Mouse (Mus musculus): Measurements from ENCODE around the gene Maml3. TPM values are rescaled to one million over a fixed set of nuclear protein-coding genes. Genes with fewer than 3 reads are reported as not detected.
A peak's percentile ranks its signal among the peaks of the same experiment; 100 is the strongest.

Maml3 gene
- polyA plus RNA-seq, 1 experiment from 2014 or later, result 5.6 TPM

GRCm38 (mm10) chr3:52007602-52008252 lies 97.1 kb downstream of the Maml3 start:
- H3K9ac ChIP-seq (replicated peaks; ENCODE audit: low read depth), result 0 out of 2 replicates have a peak overlapping the region, but pooled peaks have one; percentile 9
- peaks cover 8% of the 10 kb centered on the region; the same call in 1 of the 2 replicates for H3K4me1 ChIP-seq (ENCODE audit: insufficient read depth, low read depth, low read length)
- ATAC-seq (0 out of 2 replicates have a peak, but pooled peaks have one; percentile 18), DNase-seq (ENCODE audit: low spot score) (peak; percentile 57)
- H3K36me3 ChIP-seq (ENCODE audit: insufficient read depth, low read length), result no peaks in the 10 kb centered on the region
- H3K27me3 ChIP-seq (replicated peaks; ENCODE audit: insufficient read depth, low read length), result no peaks in the 10 kb centered on the region
- peak overlapping the region; percentile 24 for H3K4me3 ChIP-seq (ENCODE audit: low read depth, low read length)
- TF ChIP-seq CTCF (IDR thresholded peaks at IDR 0.05) (peak; percentile 34), EP300 (IDR thresholded peaks at IDR 0.05) (no peak)
- no peaks in the 10 kb centered on the region for H3K9me3 ChIP-seq (ENCODE audit: low read length)
- H3K4me2 ChIP-seq (replicated peaks; ENCODE audit: low read depth, low read length), result peak overlapping the region; percentile 70
- WGBS, result 3% methylated on average over 18 of the region's 21 CpGs
- no peak overlapping the region for H3K27ac ChIP-seq (ENCODE audit: low read length)

GRCm38 (mm10) chr3:52006721-52007330 lies 98.0 kb downstream of the Maml3 start:
- Histone ChIP-seq H3K27me3 (replicated peaks; ENCODE audit: insufficient read depth, low read length) (no peaks in the 10 kb centered on the region), H3K36me3 (ENCODE audit: insufficient read depth, low read length) (no peaks in the 10 kb centered on the region), H3K27ac (ENCODE audit: low read length) (no peak overlapping the region), H3K9me3 (ENCODE audit: low read length) (no peaks in the 10 kb centered on the region), H3K4me1 (ENCODE audit: insufficient read depth, low read depth, low read length) (peaks cover 8% of the 10 kb centered on the region; the same call in 1 of the 2 replicates), H3K4me3 (ENCODE audit: low read depth, low read length) (no peak overlapping the region), H3K9ac (replicated peaks; ENCODE audit: low read depth) (no peak overlapping the region), H3K4me2 (replicated peaks; ENCODE audit: low read depth, low read length) (peak overlapping the region; percentile 70)
- TF ChIP-seq EP300 (IDR thresholded peaks at IDR 0.05) (no peak), CTCF (IDR thresholded peaks at IDR 0.05) (no peak)
- WGBS, result 35% methylated on average over 9 of the region's 9 CpGs
- no peak for DNase-seq (ENCODE audit: low spot score)
- ATAC-seq, result no peak

DNA sequence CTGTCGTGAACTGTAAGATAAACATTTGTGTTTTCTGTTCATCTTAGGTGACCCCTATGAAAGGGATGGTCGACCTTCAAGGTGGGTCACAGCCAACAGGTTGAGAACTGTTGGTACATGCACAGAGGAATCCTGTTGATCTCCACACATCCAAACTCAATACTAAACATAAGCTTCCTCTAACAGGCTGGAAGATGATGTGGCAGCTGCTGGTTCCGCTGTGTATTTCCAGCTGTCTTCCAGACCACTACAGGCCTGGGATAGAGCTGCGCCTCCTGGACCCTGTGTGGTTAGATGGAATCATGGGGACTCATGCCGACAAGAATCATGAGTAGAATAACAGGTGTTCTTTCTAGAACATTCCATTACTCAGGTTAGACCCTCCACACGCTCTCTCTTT lies 101.2 kb downstream of the Maml3 start:
- no peak overlapping the region for H3K4me3 ChIP-seq (ENCODE audit: low read depth, low read length)
- DNase-seq (ENCODE audit: low spot score), result no peak
- H3K9ac ChIP-seq (replicated peaks; ENCODE audit: low read depth), result no peak overlapping the region
- no peaks in the 10 kb centered on the region for H3K27me3 ChIP-seq (replicated peaks; ENCODE audit: insufficient read depth, low read length)
- ATAC-seq, result no peak
- no peak overlapping the region for H3K4me2 ChIP-seq (replicated peaks; ENCODE audit: low read depth, low read length)
- H3K4me1 ChIP-seq (ENCODE audit: insufficient read depth, low read depth, low read length), result peaks cover 15% of the 10 kb centered on the region
- no peaks in the 10 kb centered on the region for H3K36me3 ChIP-seq (ENCODE audit: insufficient read depth, low read length)
- no peaks in the 10 kb centered on the region for H3K9me3 ChIP-seq (ENCODE audit: low read length)
- H3K27ac ChIP-seq (ENCODE audit: low read length), result no peak overlapping the region
- WGBS, result 81% methylated on average over 6 of the region's 6 CpGs
- TF ChIP-seq EP300 (IDR thresholded peaks at IDR 0.05) (no peak), CTCF (IDR thresholded peaks at IDR 0.05) (no peak)

GRCm38 (mm10) chr3:52001518-52001895 lies 103.4 kb downstream of the Maml3 start:
- no peak overlapping the region for H3K9ac ChIP-seq (replicated peaks; ENCODE audit: low read depth)
- H3K4me1 ChIP-seq (ENCODE audit: insufficient read depth, low read depth, low read length), result peaks cover 9% of the 10 kb centered on the region
- H3K4me2 ChIP-seq (replicated peaks; ENCODE audit: low read depth, low read length), result no peak overlapping the region
- no peak for ATAC-seq
- no peak overlapping the region for H3K4me3 ChIP-seq (ENCODE audit: low read depth, low read length)
- DNase-seq (ENCODE audit: low spot score), result no peak
- TF ChIP-seq EP300 (IDR thresholded peaks at IDR 0.05) (no peak), CTCF (IDR thresholded peaks at IDR 0.05) (no peak)
- H3K36me3 ChIP-seq (ENCODE audit: insufficient read depth, low read length), result no peaks in the 10 kb centered on the region
- H3K27me3 ChIP-seq (replicated peaks; ENCODE audit: insufficient read depth, low read length), result no peaks in the 10 kb centered on the region
- WGBS, result 75% methylated on average over 9 of the region's 9 CpGs
- H3K27ac ChIP-seq (ENCODE audit: low read length), result no peak overlapping the region
- no peaks in the 10 kb centered on the region for H3K9me3 ChIP-seq (ENCODE audit: low read length)

DNA sequence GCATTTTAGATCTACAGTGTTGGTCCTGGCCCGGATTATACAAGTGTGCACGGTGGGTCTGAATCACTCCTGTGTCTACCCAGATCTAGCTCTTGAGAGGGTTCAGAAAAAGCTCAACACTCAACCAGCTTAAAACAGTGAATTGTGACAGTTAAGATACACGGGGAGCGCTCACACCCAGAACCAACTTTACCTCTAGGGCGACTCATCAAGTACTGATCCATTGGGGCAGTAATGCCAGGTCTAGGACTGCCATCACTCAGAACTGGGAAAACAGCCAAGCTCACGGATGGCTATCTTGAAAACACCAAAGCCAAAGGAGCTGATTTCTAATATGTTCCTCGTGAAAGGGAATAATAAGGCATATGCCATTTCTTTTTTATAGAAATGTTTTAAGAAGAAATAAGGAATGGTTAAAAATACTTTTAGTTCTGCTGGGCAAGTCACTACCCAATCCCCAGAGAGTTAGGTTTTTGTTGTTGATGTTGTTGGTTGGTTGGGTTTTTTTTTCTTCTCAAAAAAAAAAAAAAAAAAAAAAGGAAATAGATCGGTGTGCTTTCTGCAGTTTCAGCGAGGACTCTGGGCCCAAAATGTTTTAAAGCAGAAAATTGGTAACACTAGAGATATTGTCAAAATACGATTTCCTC lies 103.9 kb downstream of the Maml3 start:
- no peak for DNase-seq (ENCODE audit: low spot score)
- TF ChIP-seq CTCF (IDR thresholded peaks at IDR 0.05) (no peak), EP300 (IDR thresholded peaks at IDR 0.05) (no peak)
- Histone ChIP-seq H3K36me3 (ENCODE audit: insufficient read depth, low read length) (no peaks in the 10 kb centered on the region), H3K27me3 (replicated peaks; ENCODE audit: insufficient read depth, low read length) (no peaks in the 10 kb centered on the region), H3K9me3 (ENCODE audit: low read length) (no peaks in the 10 kb centered on the region), H3K4me1 (ENCODE audit: insufficient read depth, low read depth, low read length) (peaks cover 7% of the 10 kb centered on the region), H3K4me2 (replicated peaks; ENCODE audit: low read depth, low read length) (no peak overlapping the region), H3K9ac (replicated peaks; ENCODE audit: low read depth) (no peak overlapping the region), H3K27ac (ENCODE audit: low read length) (no peak overlapping the region), H3K4me3 (ENCODE audit: low read depth, low read length) (no peak overlapping the region)
- ATAC-seq, result no peak
- 79% methylated on average over 10 of the region's 10 CpGs for WGBS

DNA sequence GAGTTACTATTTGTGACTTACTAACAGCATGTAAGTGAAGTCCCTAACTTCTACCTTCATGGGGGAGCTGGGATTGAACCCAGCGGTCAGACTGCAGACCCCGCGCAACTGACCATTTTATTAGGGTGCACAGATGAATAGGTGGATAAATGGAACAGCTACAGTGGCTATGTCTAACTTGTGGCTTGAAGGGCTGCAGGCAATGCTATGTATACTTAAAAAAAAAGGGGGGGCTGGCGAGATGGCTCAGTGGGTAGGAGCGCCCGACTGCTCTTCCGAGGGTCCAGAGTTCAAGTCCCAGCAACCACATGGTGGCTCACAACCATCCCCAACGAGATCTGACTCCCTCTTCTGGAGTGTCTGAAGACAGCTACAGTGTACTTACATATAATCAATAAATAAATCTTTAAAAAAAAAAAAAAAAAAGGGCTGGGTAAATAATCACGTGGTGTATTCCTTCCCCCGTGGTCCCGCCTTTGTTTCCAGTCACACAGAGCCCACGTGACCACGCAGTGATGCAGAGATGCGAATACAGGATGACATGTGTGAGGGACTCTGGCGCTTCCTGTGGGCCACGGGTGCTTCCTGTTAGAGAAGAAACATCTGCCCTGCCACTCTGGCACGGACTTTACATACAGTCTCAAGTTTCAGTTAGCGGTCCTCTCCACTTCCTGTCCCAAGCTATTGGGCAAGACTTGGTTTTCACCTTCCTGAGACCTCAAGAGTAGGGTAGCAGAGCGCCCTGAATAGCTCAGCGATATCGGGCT lies 105.0 kb downstream of the Maml3 start:
- 65% methylated on average over 20 of the region's 21 CpGs for WGBS
- 0 out of 2 replicates have a peak overlapping the region, but pooled peaks have one; percentile 14 for H3K27ac ChIP-seq (ENCODE audit: low read length)
- TF ChIP-seq EP300 (IDR thresholded peaks at IDR 0.05) (no peak), CTCF (IDR thresholded peaks at IDR 0.05) (peak; percentile 22; the same call in 1 of the 2 replicates)
- peaks cover 7% of the 10 kb centered on the region for H3K4me1 ChIP-seq (ENCODE audit: insufficient read depth, low read depth, low read length)
- H3K9ac ChIP-seq (replicated peaks; ENCODE audit: low read depth), result no peak overlapping the region
- no peak overlapping the region for H3K4me2 ChIP-seq (replicated peaks; ENCODE audit: low read depth, low read length)
- peak; percentile 88 for DNase-seq (ENCODE audit: low spot score)
- H3K36me3 ChIP-seq (ENCODE audit: insufficient read depth, low read length), result no peaks in the 10 kb centered on the region
- ATAC-seq, result peak; percentile 84
- H3K4me3 ChIP-seq (ENCODE audit: low read depth, low read length), result no peak overlapping the region
- H3K27me3 ChIP-seq (replicated peaks; ENCODE audit: insufficient read depth, low read length), result no peaks in the 10 kb centered on the region
- H3K9me3 ChIP-seq (ENCODE audit: low read length), result no peaks in the 10 kb centered on the region

All from lung, postnatal 0 days (tissue).